Mouse (Mus musculus) cerebellum, adult 2 months (tissue): Measurements from ENCODE around the gene Map3k3. TPM values are rescaled to one million over a fixed set of nuclear protein-coding genes. Genes with fewer than 3 reads are reported as not detected.
"Not testable (repeated sequence)": the region's sequence is repeated elsewhere in the genome, so short reads cannot be mapped to it uniquely, and the experiment has no call there.

Experiments used
- DNase-seq, 2 experiments: peaks; one replicate each; pipeline ENCODE4 v3.0.0; 2021
- H3K27ac ChIP-seq: fragments of 200-500 bp; 2 replicates; pipeline ENCODE4 v1.5.1; 2012; ENCODE audit warnings: low read length, control low read depth, inconsistent platforms; ENCODE audit not compliant: insufficient read depth
- H3K27me3 ChIP-seq: fragments of 200-500 bp; 2 replicates; pipeline ENCODE4 v1.6.1; 2012; ENCODE audit warnings: inconsistent platforms, mild to moderate bottlenecking, low read length, moderate library complexity; ENCODE audit not compliant: control insufficient read depth, insufficient read depth
- H3K4me1 ChIP-seq: fragments of 200-500 bp; 2 replicates; pipeline ENCODE4 v1.6.1; 2011; ENCODE audit warnings: low read length; ENCODE audit not compliant: control insufficient read depth, insufficient read depth
- H3K4me3 ChIP-seq: fragments of 200-500 bp; replicated peaks from 2 replicates; pipeline ENCODE3; 2011; ENCODE audit warnings: mild to moderate bottlenecking, low read depth, low read length, control low read depth; ENCODE audit not compliant: insufficient read depth
- CTCF ChIP-seq: fragments of 200-500 bp; IDR thresholded peaks from 2 replicates; pipeline ENCODE4 v1.5.1; 2011; ENCODE audit warnings: low read depth, mild to moderate bottlenecking, control low read depth, low read length, moderate library complexity, borderline replicate concordance; ENCODE audit not compliant: insufficient read depth
- POLR2A ChIP-seq: fragments of 200-500 bp; IDR thresholded peaks from 2 replicates; pipeline ENCODE4 v1.6.1; 2011; ENCODE audit warnings: low read length, control low read depth, borderline replicate concordance; ENCODE audit not compliant: insufficient read depth
- WGBS: fragments of 180-500 bp; shearing (Covaris S2); methylation state at CpG from one replicate; pipeline ENCODE4 v1.1.7; 2018; 5-methylcytosine and 5-hydroxymethylcytosine counted together
- polyA plus RNA-seq: library from polyadenylated mRNA; depleted of rRNA; stranded (reverse); fragments of >200 nt; gene quantifications from 2 replicates; pipeline ENCODE4 v1.2.3, GENCODE M21; 2012

The Map3k3 gene
- polyA plus RNA-seq, 1 experiment: 33.8 TPM

DNA sequence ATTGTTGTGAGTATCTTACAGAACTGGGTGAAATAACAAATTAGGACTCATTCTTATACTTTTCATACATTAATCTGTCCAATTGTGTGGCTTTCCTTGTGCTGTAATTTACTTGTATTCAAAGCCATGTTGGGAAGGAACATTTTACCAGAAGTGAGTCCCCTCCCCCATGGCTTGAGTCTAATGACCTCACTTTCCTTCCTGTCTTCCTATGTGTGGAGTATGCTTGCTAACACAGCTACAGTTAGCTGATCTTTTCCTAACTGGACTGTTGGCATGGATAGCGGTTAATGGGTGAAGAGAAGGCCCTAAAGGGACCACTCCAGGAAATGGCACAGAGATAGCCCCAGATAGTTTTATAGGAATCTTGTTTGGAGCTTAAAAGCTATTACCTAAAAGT is 13.8 kb downstream of the Map3k3 start:
- TF ChIP-seq POLR2A: no peak
- TF ChIP-seq CTCF: no peak
- DNase-seq: no peak
- Histone ChIP-seq H3K27ac (no peak overlapping the region), H3K27me3 (no peaks in the 10 kb centered on the region), H3K4me1 (no peaks in the 10 kb centered on the region), H3K4me3 (no peak overlapping the region)
- 84% methylated on average over 1 of the region's 1 CpGs for WGBS

DNA sequence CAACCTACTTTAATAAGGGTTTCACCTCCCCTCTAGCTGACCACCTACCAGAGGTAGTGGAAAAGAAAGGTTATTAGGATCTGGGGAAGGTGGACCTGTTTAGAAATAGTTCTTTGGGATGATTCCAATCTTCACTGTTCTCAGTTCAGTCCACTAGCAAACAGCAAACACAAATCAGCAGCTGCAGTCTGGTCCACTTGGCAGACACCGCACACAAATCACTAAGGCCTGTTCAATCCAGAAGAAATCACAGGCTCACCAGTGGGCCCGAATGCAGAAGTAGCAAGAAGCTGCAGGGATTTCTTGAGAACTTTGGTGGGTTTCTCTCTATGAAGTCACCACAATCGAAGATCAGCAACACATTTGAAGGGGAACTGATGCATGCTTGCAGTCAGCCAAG is 18.5 kb downstream of the Map3k3 start:
- H3K27ac ChIP-seq: no peak overlapping the region
- no peak for DNase-seq
- H3K4me3 ChIP-seq: no peak overlapping the region
- TF ChIP-seq CTCF: no peak
- TF ChIP-seq POLR2A: no peak
- H3K27me3 ChIP-seq: no peaks in the 10 kb centered on the region
- WGBS: 60% methylated on average over 3 of the region's 3 CpGs
- H3K4me1 ChIP-seq: peaks cover 2% of the 10 kb centered on the region; the same call in 1 of the 2 replicates

DNA sequence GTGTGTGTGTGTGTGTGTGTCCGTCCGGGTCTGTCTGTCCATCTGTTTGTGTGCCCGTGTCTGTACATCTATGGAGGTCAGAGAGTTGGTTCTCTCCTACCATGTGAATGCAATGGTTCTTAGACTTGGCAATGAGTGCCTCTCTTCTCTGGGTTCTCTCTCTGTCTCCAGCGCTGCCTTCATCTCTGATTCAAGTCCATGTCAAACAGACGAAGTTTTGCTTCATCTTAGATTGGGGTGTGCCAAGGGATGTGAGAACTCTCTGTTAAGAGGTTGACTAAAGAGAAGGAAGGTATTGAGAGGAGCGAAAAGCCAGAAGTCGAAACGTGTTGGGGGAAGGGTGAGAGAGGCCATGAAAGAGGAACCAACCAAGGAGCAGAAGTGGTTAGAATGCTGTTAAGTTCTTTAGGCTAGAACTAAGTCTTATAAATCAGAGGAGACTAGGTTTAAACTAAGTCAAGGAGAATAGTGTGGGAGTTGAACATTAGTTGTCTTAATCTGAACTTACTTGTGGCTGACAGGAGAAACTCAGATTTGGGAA is 21.7 kb downstream of the Map3k3 start:
- Histone ChIP-seq H3K4me3 (no peak overlapping the region), H3K27me3 (no peaks in the 10 kb centered on the region), H3K27ac (no peak overlapping the region), H3K4me1 (peaks cover 2% of the 10 kb centered on the region; the same call in 1 of the 2 replicates)
- DNase-seq: no peak
- 76% methylated on average over 8 of the region's 8 CpGs for WGBS
- TF ChIP-seq POLR2A (no peak), CTCF (no peak)

DNA sequence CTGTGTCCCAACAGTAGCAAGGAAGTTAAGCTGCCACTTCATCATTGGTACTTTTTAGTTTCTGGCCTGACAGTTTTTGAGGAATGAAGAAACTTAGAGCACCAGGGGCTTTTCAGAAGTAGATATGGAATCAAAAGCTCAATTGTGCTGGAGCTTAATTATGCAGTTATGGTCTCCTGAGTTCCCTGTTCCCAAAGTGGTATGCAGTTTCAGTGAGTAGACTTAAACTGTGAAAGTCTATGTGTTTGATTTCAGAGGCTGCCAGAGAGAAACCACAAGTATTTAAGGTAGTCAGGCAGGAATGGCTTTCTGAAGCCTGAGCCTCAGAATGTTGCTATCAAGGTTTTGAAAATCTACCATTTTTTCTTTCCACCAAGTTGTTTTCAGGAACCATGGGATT is 27.3 kb downstream of the Map3k3 start:
- Histone ChIP-seq H3K4me3 (no peak overlapping the region), H3K27ac (no peak overlapping the region), H3K27me3 (no peaks in the 10 kb centered on the region), H3K4me1 (no peaks in the 10 kb centered on the region)
- TF ChIP-seq CTCF: no peak
- TF ChIP-seq POLR2A: no peak
- no peak for DNase-seq

DNA sequence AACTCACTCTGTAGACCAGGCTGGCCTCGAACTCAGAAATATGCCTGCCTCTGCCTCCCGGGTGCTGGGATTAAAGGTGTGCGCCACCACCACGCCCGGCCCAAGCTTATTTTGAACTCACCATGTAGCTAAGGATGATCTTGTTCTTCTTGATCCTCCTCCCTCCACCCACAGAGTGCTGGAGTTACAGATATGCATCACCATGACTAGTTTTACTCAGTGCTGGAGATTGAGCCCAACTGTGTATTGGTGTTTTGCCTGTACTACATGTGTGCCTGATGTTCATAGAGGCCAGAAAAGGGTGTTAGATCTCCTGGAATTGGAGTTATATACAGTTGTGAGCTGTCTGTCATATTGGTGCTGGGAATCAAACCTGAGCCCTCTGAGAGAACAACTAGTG is 37.8 kb downstream of the Map3k3 start:
- Histone ChIP-seq H3K4me1 (peaks cover 6% of the 10 kb centered on the region; the same call in 1 of the 2 replicates), H3K27me3 (no peaks in the 10 kb centered on the region), H3K4me3 (no peak overlapping the region), H3K27ac (no peak overlapping the region)
- TF ChIP-seq POLR2A: no peak
- TF ChIP-seq CTCF: no peak
- over 99% methylated on average over 5 of the region's 5 CpGs for WGBS
- DNase-seq: no peak

DNA sequence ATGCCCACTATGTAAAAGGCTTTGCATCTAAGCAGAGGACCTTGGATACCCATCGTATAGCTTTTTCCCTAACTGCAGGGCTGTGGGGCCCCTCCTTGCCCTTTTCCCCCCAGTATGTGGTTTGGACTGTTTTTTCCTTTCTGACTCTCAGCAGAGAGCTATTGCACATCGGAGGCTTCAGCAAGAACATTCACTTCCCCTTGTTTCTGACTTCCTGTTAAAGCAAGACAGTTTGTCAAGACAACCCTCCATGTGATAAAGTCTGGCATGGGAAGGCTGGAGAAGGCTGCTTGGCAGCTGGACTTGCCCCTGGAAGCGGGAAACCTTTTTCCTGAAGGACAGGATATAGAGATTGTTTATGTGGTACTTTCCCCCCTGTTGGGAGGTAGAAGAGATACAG is 38.3 kb downstream of the Map3k3 start:
- Histone ChIP-seq H3K27me3 (no peaks in the 10 kb centered on the region), H3K4me3 (no peak overlapping the region), H3K4me1 (peaks cover 6% of the 10 kb centered on the region; the same call in 1 of the 2 replicates), H3K27ac (no peak overlapping the region)
- no peak for DNase-seq
- WGBS: 86% methylated on average over 3 of the region's 3 CpGs
- TF ChIP-seq CTCF: no peak
- no peak for TF ChIP-seq POLR2A

DNA sequence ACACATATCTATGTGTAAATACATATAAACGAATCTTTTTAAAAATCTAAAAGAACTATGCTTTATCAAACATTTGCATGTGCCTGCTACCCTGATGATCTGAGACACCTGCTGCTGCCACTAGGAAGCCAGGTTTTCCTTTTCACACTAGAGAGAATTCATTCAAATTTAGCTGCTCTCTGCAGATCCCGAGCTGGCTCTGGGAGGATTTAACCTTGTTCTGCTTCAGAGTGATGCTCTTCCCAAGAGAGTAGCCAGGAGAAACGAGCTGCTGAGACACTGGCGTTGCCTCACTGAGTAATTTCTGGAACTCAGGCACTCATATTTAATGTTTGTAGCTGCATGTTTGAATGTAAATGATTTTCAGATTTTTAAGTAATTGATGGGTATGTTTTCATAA is 40.4 kb downstream of the Map3k3 start:
- 39% methylated on average over 4 of the region's 4 CpGs for WGBS
- DNase-seq: peak in 1 of 2 experiments; percentile 14
- Histone ChIP-seq H3K27me3 (no peaks in the 10 kb centered on the region), H3K4me3 (no peak overlapping the region), H3K4me1 (peaks cover 6% of the 10 kb centered on the region; the same call in 1 of the 2 replicates), H3K27ac (no peak overlapping the region)
- TF ChIP-seq CTCF (no peak), POLR2A (no peak)

DNA sequence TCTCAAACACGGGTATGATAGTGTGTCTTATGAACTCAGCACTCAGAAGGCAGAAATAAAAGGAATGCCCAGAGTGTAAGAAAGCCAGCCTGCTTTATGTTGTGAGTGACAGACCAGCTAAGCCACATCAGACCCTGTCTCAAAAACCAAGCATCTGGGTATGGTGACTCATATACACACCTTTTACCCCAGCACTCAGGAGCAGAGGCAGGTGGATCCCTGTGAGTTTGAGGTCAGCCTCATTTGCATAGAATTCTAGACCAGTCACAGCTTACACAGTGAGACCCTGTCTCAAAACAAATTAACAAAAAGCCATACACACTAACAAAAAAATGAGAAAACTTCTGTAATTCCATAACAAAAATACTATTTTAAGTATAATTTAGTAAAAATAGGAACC is 41.4 kb downstream of the Map3k3 start:
- WGBS: 76% methylated on average over 1 of the region's 1 CpGs
- Histone ChIP-seq H3K4me3 (no peak overlapping the region), H3K4me1 (peaks cover 6% of the 10 kb centered on the region; the same call in 1 of the 2 replicates), H3K27ac (no peak overlapping the region), H3K27me3 (no peaks in the 10 kb centered on the region)
- no peak for DNase-seq
- TF ChIP-seq CTCF (no peak), POLR2A (no peak)

DNA sequence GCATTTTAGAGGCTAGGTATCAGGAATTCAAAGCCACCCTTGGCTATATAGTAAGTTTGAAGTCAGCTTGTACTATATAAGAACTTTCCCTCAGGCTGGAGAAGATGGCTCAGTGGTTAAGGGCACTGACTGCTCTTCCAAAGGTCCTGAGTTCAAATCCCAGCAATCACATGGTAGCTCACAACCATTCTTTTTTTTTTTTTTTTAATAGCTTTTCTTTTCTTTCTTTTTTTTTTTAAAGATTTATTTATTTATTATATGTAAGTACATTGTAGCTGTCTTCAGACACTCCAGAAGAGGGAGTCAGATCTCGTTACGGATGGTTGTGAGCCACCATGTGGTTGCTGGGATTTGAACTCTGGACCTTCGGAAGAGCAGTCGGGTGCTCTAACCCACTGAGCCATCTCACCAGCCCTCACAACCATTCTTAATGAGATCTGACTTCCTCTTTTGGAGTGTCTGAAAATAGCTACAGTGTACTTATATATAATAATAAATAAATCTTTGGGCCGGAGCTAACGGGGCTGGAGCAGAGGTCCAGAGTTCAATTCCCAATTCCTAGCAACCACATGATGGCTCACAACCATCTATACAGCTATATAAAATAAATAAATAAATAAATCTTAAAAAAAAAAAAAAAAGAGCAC is 42.4 kb downstream of the Map3k3 start:
- 96% methylated on average over 6 of the region's 6 CpGs for WGBS
- not testable (repeated sequence) for H3K4me1 ChIP-seq, H3K27me3 ChIP-seq, DNase-seq, H3K27ac ChIP-seq, H3K4me3 ChIP-seq
